In genomic region chr15:100423916-100424315, GRCm38 (mm10) we compare ENCODE assay signal across 8 mouse cellular contexts. TPM values are rescaled to one million over a fixed set of nuclear protein-coding genes. Genes with fewer than 3 reads are reported as not detected.
DNase-seq lines count a peak whose midpoint lies in the region; ATAC-seq and TF ChIP-seq lines count a peak whose summit lies in the region.

No protein-coding gene starts in this region.

- ATAC-seq in kidney, embryonic 14.5 days (ENCODE audit: low FRiP score, low TSS enrichment) = no peak
- no peak for ATAC-seq in stomach, embryonic 15.5 days (ENCODE audit: insufficient read depth, low FRiP score, low read depth)
- no peak for ATAC-seq in granulocyte monocyte progenitor cell, adult 5-6 weeks (replicated peaks; ENCODE audit: poor library complexity, severe bottlenecking)

- H3K4me1 ChIP-seq in embryonic fibroblast, embryonic 13.5 days (ENCODE audit: control insufficient read depth, insufficient read depth, low read length) = peaks cover 17% of the 10 kb centered on the region
- H3K4me1 ChIP-seq in kidney, embryonic 14.5 days (ENCODE audit: control insufficient read depth, insufficient read depth, low read length) = peaks cover 37% of the 10 kb centered on the region; the same call in 1 of the 2 replicates
- H3K4me1 ChIP-seq in stomach, embryonic 15.5 days = peaks cover 32% of the 10 kb centered on the region

- H3K36me3 ChIP-seq in kidney, embryonic 14.5 days (ENCODE audit: control insufficient read depth, insufficient read depth, low read length) = no peaks in the 10 kb centered on the region
- no peaks in the 10 kb centered on the region for H3K36me3 ChIP-seq in stomach, embryonic 15.5 days

- peak overlapping the region; percentile 50 for H3K4me3 ChIP-seq in embryonic fibroblast, embryonic 13.5 days (ENCODE audit: insufficient read depth, low read length)
- H3K4me3 ChIP-seq in kidney, embryonic 14.5 days (ENCODE audit: low read length) = peak overlapping the region; percentile 94
- peak overlapping the region; percentile 92 for H3K4me3 ChIP-seq in stomach, embryonic 15.5 days (replicated peaks)

- peak overlapping the region; percentile 56; the same call in 1 of the 2 replicates for H3K9ac ChIP-seq in kidney, embryonic 14.5 days (ENCODE audit: low read depth, low read length)
- H3K9ac ChIP-seq in stomach, embryonic 15.5 days = peak overlapping the region; percentile 29

- DNase-seq in ovary, postnatal 36 days (ENCODE audit: low spot score) = peak; percentile 29
- DNase-seq in ovary, adult 18-20 months (ENCODE audit: low spot score) = no peak
- peak; percentile 59 for DNase-seq in lung, postnatal 14 days
- DNase-seq in adipocyte (ENCODE audit: low spot score) = no peak

- H3K27ac ChIP-seq in embryonic fibroblast, embryonic 13.5 days (ENCODE audit: insufficient read depth, low read length) = no peak overlapping the region
- H3K27ac ChIP-seq in kidney, embryonic 14.5 days (ENCODE audit: low read depth, low read length) = peak overlapping the region; percentile 1; the same call in 1 of the 2 replicates
- peak overlapping the region; percentile 67; the same call in 1 of the 2 replicates for H3K27ac ChIP-seq in stomach, embryonic 15.5 days

- 0 out of 2 replicates have a peak, but pooled peaks cover 6% of the 10 kb centered on the region for H3K27me3 ChIP-seq in kidney, embryonic 14.5 days (ENCODE audit: control insufficient read depth, insufficient read depth, low read length)
- 0 out of 2 replicates have a peak, but pooled peaks cover 4% of the 10 kb centered on the region for H3K27me3 ChIP-seq in stomach, embryonic 15.5 days (replicated peaks)

- no peak for TF ChIP-seq POLR2A in embryonic fibroblast, embryonic 13.5 days (IDR thresholded peaks at IDR 0.05; ENCODE audit: low read depth, low read length)

- H3K4me2 ChIP-seq in kidney, embryonic 14.5 days (replicated peaks; ENCODE audit: low read depth, low read length) = peak overlapping the region; percentile 96
- peak overlapping the region; percentile 99 for H3K4me2 ChIP-seq in stomach, embryonic 15.5 days

- WGBS in kidney, embryonic 14.5 days = 4% methylated on average over 14 of the region's 14 CpGs
- WGBS in stomach, embryonic 15.5 days = 3% methylated on average over 14 of the region's 14 CpGs

- H3K9me3 ChIP-seq in kidney, embryonic 14.5 days (ENCODE audit: control insufficient read depth, low read length) = no peaks in the 10 kb centered on the region
- H3K9me3 ChIP-seq in stomach, embryonic 15.5 days = no peaks in the 10 kb centered on the region

- TF ChIP-seq CTCF in embryonic fibroblast, embryonic 13.5 days (IDR thresholded peaks at IDR 0.05; ENCODE audit: borderline replicate concordance, insufficient read depth, low read length) = no peak

RNA-seq across cellular contexts. Expression of gene Slc11a2, which starts 1.0 kb away (rescaled TPM):
- polyA plus RNA-seq in embryonic fibroblast, embryonic 13.5 days (2011; ENCODE audit: insufficient read length, low read depth, missing spikeins) = 40.3 and 48.5 TPM in 2 replicates
- polyA plus RNA-seq in kidney, embryonic 14.5 days (2014; fragmentation: Nextera tagmentation; extraction: Ambion mirVana) = 16.4 and 22.6 TPM in 2 replicates
- 24.0 and 25.8 TPM in 2 replicates for polyA plus RNA-seq in stomach, embryonic 15.5 days (2015; fragmentation: Nextera tagmentation; extraction: Ambion mirVana)
- total RNA-seq in granulocyte monocyte progenitor cell, adult 5-6 weeks (2014; fragmentation: Nextera tagmentation) = 10.2 and 10.3 TPM in 2 replicates
- total RNA-seq in granulocyte monocyte progenitor cell, adult 5-6 weeks (2017) = 8.6 and 8.9 TPM in 2 replicates

RNA-seq across cellular contexts. Expression of gene Gm5475, which starts 2.0 kb away (rescaled TPM):
- not detected in 2 replicates for polyA plus RNA-seq in embryonic fibroblast, embryonic 13.5 days (2011; ENCODE audit: insufficient read length, low read depth, missing spikeins)
- 0.14 TPM in 1 of 2 replicates, not detected in the other for polyA plus RNA-seq in kidney, embryonic 14.5 days (2014; fragmentation: Nextera tagmentation; extraction: Ambion mirVana)
- polyA plus RNA-seq in stomach, embryonic 15.5 days (2015; fragmentation: Nextera tagmentation; extraction: Ambion mirVana) = 0.05 and 0.12 TPM in 2 replicates
- not detected in 2 replicates for total RNA-seq in granulocyte monocyte progenitor cell, adult 5-6 weeks (2014; fragmentation: Nextera tagmentation)
- total RNA-seq in granulocyte monocyte progenitor cell, adult 5-6 weeks (2017) = not detected in 2 replicates

RNA-seq across cellular contexts. Expression of gene Letmd1, which starts 44.9 kb away (rescaled TPM):
- 22.6 and 27.4 TPM in 2 replicates for polyA plus RNA-seq in embryonic fibroblast, embryonic 13.5 days (2011; ENCODE audit: insufficient read length, low read depth, missing spikeins)
- 19.2 and 25.4 TPM in 2 replicates for polyA plus RNA-seq in kidney, embryonic 14.5 days (2014; fragmentation: Nextera tagmentation; extraction: Ambion mirVana)
- 25.5 and 30.3 TPM in 2 replicates for polyA plus RNA-seq in stomach, embryonic 15.5 days (2015; fragmentation: Nextera tagmentation; extraction: Ambion mirVana)
- total RNA-seq in granulocyte monocyte progenitor cell, adult 5-6 weeks (2014; fragmentation: Nextera tagmentation) = 42.5 and 46.2 TPM in 2 replicates
- total RNA-seq in granulocyte monocyte progenitor cell, adult 5-6 weeks (2017) = 25.7 and 34.0 TPM in 2 replicates

RNA-seq across cellular contexts. Expression of gene Higd1c, which starts 59.6 kb away (rescaled TPM):
- not detected in 2 replicates for polyA plus RNA-seq in embryonic fibroblast, embryonic 13.5 days (2011; ENCODE audit: insufficient read length, low read depth, missing spikeins)
- polyA plus RNA-seq in kidney, embryonic 14.5 days (2014; fragmentation: Nextera tagmentation; extraction: Ambion mirVana) = 0.77 TPM in 1 of 2 replicates, not detected in the other
- polyA plus RNA-seq in stomach, embryonic 15.5 days (2015; fragmentation: Nextera tagmentation; extraction: Ambion mirVana) = not detected in 2 replicates
- total RNA-seq in granulocyte monocyte progenitor cell, adult 5-6 weeks (2014; fragmentation: Nextera tagmentation) = not detected in 2 replicates
- total RNA-seq in granulocyte monocyte progenitor cell, adult 5-6 weeks (2017) = not detected in 2 replicates

Comparison
In these comparisons a context has a peak if more than half of its experiments do, and no peak if none do; other contexts are left out.
1. DNase-seq: peak in ovary, postnatal 36 days (single experiment) and lung, postnatal 14 days (single experiment); none in ovary, adult 18-20 months (single experiment) and adipocyte (single experiment).
2. Peak in every context shown above with its lines, with median percentiles within 50 percentile points of each other: H3K4me3 ChIP-seq.